Mouse (Mus musculus) embryonic fibroblast, embryonic 13.5 days (primary cell): Measurements from ENCODE around the gene Rps24. TPM values are rescaled to one million over a fixed set of nuclear protein-coding genes. Genes with fewer than 3 reads are reported as not detected.
A peak's percentile ranks its signal among the peaks of the same experiment; 100 is the strongest.

Source experiments
- H3K27ac ChIP-seq: 2 replicates; pipeline ENCODE4 v1.5.1; 2012; ENCODE audit warnings: low read length, control low read depth, inconsistent platforms; ENCODE audit not compliant: insufficient read depth
- H3K4me1 ChIP-seq: 2 replicates; pipeline ENCODE4 v1.6.1; 2011; ENCODE audit warnings: low read length; ENCODE audit not compliant: control insufficient read depth, insufficient read depth
- H3K4me3 ChIP-seq: 2 replicates; pipeline ENCODE4 v1.5.1; 2011; ENCODE audit warnings: mild to moderate bottlenecking, control low read depth, low read length; ENCODE audit not compliant: insufficient read depth
- CTCF ChIP-seq: IDR thresholded peaks from 2 replicates; pipeline ENCODE4 v1.5.1; 2011; ENCODE audit warnings: mild to moderate bottlenecking, control low read depth, low read length, moderate library complexity, borderline replicate concordance; ENCODE audit not compliant: insufficient read depth
- POLR2A ChIP-seq: IDR thresholded peaks from 2 replicates; pipeline ENCODE4 v1.6.1; 2011; ENCODE audit warnings: low read depth, mild to moderate bottlenecking, control low read depth, low read length, moderate library complexity
- polyA plus RNA-seq: library from polyadenylated mRNA; stranded (reverse); fragments of >200 nt; gene quantifications from 2 replicates; pipeline ENCODE4 v1.2.4, GENCODE M21; 2011; ENCODE audit warnings: low read depth; ENCODE audit not compliant: missing spikeins, insufficient read length

Gene Rps24
- polyA plus RNA-seq, 1 experiment = 2,984 TPM

DNA sequence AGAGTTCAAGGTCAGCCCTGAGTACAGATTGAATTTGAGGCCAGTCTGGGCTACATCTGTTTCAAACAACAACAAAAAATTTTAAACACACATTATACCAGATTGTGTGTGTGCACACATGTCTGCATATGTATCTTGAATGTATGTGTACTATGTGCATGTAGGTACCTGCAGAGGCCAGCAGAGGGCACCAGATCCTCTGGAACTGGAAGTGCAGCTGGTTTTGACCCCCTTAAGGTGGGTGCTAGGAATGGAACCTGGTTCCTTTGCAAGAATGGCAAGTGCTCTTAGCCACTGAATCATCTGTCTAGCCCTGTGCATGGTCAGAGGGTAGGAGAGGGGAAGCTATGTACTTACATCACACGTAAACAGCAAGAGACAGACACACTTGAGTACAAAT, 23.3 kb downstream of the Rps24 start:
- H3K4me3 ChIP-seq = no peak overlapping the region
- TF ChIP-seq POLR2A (no peak), CTCF (peak; percentile 11; the same call in 1 of the 2 replicates)
- H3K27ac ChIP-seq = no peak overlapping the region
- H3K4me1 ChIP-seq = no peaks in the 10 kb centered on the region

DNA sequence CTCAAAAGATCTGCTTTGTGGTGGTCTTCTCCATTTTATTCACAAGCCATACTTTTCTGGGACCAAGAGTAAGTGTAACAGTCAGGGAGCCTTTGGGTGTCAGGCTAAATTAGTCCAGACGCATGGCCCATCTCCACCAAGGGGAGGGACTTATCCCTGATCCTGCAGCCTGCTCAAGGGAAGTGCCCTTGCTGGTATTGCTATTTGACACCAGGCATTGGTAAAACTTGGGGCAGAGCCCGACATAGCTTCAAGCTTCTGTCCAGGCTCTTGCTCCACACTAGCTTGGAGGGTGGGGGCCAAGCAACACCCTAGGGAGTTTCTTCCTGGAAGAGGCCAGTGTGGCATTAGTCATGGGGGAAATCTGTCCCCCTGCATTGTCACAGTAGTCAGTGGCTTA, 23.8 kb downstream of the Rps24 start:
- no peak for TF ChIP-seq POLR2A
- TF ChIP-seq CTCF = no peak
- H3K27ac ChIP-seq = no peak overlapping the region
- no peaks in the 10 kb centered on the region for H3K4me1 ChIP-seq
- no peak overlapping the region for H3K4me3 ChIP-seq

DNA sequence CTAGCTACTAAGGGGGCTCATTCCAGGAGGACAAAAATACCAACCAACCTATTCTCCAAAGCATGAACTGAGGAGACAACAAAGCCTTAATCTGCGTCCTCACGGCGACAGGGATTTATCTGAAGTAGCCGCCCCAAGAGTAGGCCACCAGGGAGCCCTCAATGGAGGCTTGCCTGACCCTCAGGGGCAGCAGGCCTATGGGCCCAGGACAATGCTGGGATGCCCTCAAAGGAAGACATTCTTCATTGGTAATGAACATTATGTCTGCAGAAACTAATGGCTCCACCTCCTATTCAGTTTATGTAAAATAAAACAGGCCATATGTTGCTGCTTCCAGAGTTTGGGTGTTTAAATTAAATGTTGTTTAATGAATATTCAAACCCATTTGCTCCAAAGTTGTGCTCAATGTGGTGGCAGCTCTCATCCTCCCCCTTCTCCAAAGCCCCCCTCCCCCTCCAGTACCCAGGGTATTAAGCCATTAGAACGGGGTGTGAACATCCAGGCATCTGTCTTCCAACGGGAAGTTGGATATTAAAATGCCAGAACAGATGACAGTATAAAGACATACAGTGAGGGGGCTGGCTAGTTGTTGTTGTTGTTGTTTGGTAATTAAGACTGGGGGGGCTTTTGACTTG, 25.7 kb downstream of the Rps24 start:
- no peak overlapping the region for H3K27ac ChIP-seq
- no peak overlapping the region for H3K4me3 ChIP-seq
- no peaks in the 10 kb centered on the region for H3K4me1 ChIP-seq
- no peak for TF ChIP-seq POLR2A

DNA sequence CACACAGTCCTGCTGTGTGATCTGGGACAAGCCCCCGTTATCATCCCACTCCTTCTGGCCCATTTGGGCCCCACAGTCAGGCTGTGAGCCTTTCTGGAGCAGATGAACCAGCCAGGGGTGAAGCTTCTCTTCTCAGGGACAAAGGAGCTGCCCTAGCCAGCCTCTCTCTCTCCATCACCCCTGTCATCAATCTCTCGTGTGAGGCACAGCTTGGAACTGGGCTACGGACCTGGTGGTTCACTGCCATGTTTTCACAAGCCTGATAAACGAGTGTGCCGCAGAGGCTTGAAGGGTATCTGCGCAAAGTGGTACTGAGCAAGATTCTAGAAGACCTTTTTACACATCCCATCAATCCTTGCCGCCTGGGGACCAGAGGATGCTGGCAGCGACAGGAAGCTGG, 34.7 kb downstream of the Rps24 start:
- Histone ChIP-seq H3K4me3 (no peak overlapping the region), H3K4me1 (no peaks in the 10 kb centered on the region), H3K27ac (no peak overlapping the region)
- TF ChIP-seq CTCF (no peak), POLR2A (no peak)

DNA sequence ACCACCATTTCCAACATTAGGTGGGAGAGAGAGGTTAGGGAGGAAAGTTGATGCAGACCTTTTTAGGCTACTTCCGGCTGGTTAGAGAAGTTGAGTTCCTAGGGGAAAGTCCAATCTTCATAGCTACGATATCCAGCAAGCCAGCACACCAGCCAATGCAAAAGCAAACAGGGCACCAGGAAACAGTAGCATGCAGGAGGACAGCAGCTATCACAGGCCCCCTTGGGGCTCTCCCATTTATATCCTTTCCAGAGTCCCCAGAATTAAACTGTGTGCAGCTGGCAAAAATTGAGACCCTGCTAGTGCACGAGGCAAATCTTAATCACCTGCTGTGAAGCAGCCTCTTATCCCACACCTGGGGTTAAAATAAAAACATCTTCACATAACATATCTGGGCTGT, 38.2 kb downstream of the Rps24 start:
- Histone ChIP-seq H3K4me3 (no peak overlapping the region), H3K4me1 (no peaks in the 10 kb centered on the region), H3K27ac (no peak overlapping the region)
- no peak for TF ChIP-seq POLR2A
- TF ChIP-seq CTCF = no peak

DNA sequence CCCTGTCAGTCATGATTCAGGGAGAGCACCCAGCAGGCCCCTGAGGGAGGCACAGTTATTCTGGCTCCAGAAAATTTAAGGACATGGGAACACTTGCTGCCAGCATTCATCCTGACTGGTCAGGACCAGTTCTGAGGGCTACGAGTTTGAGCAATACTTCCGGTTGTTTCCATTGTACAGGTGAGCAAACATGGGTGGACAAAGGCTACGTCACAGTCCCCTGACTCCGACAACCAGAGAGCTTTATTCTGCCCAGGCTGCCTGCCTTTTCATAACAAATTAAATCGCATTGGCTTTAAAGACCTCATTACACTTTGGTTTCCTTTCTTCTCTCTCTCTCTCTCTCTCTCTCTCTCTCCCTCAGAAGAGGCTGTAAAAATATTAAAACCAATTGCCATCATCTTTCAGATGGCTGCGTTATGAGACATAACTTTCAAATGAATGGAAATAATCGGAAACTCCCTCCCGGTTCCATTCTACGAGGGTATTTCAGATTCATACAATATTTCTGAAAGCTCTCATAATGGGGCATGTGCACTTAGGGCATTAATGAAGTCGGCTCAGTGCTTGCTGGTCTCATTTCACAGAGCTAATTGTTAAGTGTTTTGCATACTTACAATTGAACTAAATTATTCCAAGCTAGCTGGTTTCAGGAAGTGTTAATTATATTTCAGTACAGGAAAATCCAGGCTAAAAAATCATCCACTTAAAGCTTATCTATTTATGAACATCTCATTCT, 38.9 kb downstream of the Rps24 start:
- no peak for TF ChIP-seq POLR2A
- TF ChIP-seq CTCF = no peak
- Histone ChIP-seq H3K4me3 (no peak overlapping the region), H3K27ac (no peak overlapping the region), H3K4me1 (no peaks in the 10 kb centered on the region)

DNA sequence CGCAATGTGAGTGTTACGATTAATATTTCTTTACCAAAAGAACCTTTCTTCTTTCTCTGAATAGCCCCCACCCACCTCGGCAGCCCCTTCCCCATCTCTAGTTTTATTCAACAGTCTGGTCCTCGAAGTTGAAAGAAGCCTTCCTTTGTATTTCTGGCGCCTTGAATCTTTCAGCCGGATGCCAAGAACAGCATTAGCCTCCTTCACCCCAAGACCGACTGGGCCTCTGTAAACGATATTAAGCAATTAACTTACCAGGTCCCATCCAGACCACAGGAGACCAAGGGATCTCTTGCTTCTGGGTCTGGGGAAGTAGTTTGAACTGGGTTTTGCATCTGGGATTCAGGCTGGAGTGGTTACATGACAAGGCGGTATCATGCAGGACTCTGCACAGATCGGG, 39.5 kb downstream of the Rps24 start:
- TF ChIP-seq CTCF (no peak), POLR2A (no peak)
- Histone ChIP-seq H3K4me3 (no peak overlapping the region), H3K4me1 (no peaks in the 10 kb centered on the region), H3K27ac (no peak overlapping the region)

DNA sequence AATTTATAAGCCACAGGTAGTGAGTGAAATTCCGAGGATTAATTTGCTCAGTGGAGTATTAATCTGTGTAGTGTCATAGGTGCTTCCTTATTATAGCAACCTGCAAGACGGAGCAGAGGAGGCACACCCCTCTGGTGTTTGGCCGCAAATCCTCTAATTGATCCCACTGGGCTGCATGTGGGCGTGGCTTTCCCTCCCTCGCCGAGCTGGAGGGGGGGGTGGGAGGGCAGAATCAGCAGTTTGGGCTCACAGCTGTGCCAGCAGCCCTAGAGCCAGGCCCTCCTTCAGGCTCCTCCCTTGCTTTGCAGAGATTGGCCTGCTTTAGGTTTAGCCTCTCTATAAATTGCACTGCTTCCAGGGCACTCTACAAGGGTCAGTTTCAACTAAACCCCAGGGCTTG, 43.3 kb downstream of the Rps24 start:
- H3K27ac ChIP-seq = no peak overlapping the region
- TF ChIP-seq CTCF = no peak
- TF ChIP-seq POLR2A = no peak
- H3K4me3 ChIP-seq = no peak overlapping the region
- H3K4me1 ChIP-seq = no peaks in the 10 kb centered on the region

DNA sequence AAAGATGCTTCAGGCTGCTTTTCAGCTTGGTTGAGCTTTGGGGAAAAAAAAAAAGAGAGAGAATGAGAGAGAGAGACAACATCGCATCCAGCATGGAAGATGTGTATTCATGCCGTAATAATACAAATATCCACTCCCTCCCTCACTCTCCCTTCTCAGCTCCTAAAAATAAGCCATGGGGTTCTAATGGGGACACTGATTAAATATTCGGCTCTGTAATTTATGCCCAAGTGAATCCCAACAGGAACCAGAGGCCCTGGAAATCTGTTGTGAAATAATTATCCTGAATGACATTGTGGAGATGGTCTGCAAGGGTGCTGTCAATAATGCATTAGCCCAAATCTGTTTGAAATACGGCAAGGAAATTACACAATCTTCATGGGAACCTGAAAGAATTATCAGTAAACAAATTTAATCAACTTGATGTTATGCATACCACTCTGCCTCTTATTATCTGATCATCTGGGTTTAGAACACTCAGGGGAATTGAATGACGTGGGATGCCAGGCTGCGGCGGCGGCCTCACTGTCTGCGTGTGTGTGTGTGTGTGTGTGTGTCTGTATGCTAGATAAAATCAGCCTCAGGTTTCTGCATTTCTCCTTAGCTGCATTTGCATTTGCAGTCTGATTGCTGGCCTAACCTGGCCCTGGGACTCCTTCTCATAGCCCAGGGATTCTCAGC, 48.1 kb downstream of the Rps24 start:
- TF ChIP-seq CTCF (no peak), POLR2A (no peak)
- no peak overlapping the region for H3K27ac ChIP-seq
- H3K4me3 ChIP-seq = no peak overlapping the region
- no peaks in the 10 kb centered on the region for H3K4me1 ChIP-seq

DNA sequence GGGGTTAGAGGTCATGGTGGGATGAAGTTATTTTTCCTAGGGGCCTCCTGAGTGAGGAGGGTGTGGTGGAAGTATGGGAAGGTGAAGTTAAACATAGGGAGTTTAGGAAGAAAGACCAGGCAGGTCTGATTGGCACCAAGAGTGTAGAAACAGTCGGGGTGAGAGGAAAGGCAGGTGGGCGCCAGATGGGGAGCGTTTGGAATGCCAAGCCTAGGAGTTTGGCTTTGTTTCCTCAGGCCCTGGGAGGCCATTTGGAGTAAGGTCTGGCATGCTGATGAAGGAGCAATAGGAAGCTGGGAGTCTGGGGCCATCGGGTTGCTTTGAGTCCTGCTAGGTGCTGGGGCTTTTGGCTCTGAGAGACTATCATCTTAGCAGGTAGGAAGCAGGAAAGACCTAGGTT, 56.0 kb downstream of the Rps24 start:
- H3K4me1 ChIP-seq = no peaks in the 10 kb centered on the region
- TF ChIP-seq POLR2A (no peak), CTCF (no peak)
- no peak overlapping the region for H3K4me3 ChIP-seq
- H3K27ac ChIP-seq = no peak overlapping the region

DNA sequence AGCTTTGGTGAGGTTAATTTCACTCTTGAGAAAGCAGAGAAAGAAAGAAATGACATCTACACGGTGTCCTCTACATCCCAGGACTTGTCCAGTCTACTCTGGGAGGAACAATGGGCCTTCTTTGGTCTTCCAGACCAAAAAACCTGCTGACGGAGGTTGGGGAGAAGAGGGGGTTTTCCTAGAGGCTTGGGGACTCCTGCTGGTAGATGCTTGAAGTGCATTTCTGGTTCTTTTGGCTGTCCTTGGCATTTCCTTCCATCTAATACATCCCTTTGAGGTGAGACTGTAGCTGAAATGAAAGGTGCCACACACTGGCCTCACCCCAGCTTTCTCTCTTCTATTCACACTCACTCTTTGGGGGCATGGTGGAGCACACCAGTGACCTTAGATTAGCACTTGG, 57.1 kb downstream of the Rps24 start:
- no peak for TF ChIP-seq CTCF
- TF ChIP-seq POLR2A = no peak
- no peaks in the 10 kb centered on the region for H3K4me1 ChIP-seq

More for the DNA sequence above, 57.1 kb downstream of the Rps24 start:
- Histone ChIP-seq H3K4me3 (no peak overlapping the region), H3K27ac (no peak overlapping the region)

Other genes starting within 250 kb of the Rps24 start
- 60.8 and 79.5 TPM in 2 replicates for gene Dlg5, start 241.2 kb upstream of the Rps24 start, polyA plus RNA-seq
- not detected in 2 replicates for gene E330034G19Rik, start 193.9 kb upstream of the Rps24 start, polyA plus RNA-seq
- 17.5 and 17.6 TPM in 2 replicates for gene Polr3a, start 67 bp upstream of the Rps24 start, polyA plus RNA-seq